Mouse (Mus musculus) spleen, postnatal 10 days (tissue): ENCODE measurements around the gene Mb.

Source experiments
- DNase-seq, 2 experiments: peaks; one replicate each; pipeline ENCODE4 v3.0.0; 2021 to 2022; ENCODE audit warnings: low spot score in 2 of 2

Gene Mb

DNA sequence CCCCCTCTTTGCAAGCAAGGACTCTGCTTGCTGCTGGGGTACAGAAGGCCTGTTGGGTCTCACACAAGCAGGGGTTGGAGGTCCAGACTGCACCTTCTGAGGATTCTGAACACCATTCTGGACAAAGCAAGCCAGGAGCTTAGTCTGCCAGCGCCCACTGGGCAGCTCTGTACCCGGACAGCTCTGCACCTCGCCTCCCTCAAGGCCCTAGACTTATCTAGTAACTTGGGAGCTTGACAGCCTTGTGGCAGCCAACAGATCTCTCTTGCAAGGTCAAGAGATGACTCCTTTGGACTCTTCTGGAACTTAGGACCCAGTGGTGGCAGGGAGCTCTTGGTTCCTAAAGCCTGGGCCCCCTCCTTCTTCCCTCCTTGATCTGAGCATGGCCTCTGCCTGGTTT, 23.4 kb downstream of the Mb start:
- DNase-seq, result no peak

DNA sequence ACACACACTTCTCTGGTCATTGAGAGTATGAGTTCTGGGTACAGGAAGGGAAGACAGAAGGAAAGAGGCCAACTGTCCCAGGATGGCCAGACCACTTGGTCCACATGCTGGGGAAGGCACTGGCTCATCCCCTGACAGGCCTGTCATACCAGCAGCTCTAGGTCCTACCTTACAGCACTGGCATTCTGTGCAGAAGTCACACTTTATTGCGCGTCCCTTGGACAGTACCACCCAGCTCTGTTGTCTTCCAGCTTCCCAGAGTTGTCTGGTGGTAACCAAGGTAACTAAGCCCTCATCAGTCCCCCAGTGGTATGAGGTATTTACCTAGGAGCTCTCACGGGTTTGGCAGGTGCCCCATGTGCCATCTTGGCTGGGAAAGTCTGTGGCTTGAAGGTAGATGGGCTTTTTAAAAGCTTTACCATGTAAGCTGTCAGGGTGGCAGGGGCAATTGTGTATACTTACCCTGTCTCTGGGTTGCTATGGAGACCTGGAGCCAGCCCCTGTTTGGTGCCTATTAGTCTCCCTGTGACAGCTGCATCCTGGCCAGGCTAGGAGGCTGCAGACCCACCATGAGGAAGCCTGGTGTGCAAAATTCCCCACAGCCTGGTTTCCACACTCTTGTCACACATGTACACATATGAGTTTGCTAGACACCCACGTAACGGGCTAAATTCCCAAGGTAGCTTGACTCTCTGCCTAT, 24.4 kb downstream of the Mb start:
- no peak for DNase-seq

DNA sequence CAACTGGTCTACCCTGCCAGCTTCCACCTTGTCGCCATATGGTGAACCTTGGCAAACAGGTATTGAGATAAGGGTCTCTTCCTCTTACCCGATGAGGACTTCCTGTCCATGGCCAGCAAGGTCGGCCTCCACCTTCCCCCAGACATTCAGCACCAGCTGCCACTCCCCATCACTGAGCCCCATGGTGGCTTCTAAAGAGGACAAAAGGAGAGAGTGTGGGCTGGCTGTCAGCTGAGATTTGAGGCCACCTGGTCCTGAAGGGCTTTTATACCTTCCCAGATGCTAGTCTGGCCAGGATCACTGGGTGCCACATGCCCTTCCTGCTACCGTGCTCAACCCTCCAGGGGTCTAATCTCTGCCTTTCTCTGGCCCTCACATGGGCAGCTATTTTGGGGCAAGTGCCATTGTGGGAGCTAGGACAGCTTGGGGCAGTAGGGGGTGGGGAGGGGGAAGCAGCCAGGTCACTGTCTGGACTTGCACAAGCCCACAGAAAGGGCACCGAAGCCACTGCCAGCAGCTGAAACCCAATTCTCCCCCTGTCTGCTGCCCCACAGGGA, 28.0 kb downstream of the Mb start:
- DNase-seq, result no peak

DNA sequence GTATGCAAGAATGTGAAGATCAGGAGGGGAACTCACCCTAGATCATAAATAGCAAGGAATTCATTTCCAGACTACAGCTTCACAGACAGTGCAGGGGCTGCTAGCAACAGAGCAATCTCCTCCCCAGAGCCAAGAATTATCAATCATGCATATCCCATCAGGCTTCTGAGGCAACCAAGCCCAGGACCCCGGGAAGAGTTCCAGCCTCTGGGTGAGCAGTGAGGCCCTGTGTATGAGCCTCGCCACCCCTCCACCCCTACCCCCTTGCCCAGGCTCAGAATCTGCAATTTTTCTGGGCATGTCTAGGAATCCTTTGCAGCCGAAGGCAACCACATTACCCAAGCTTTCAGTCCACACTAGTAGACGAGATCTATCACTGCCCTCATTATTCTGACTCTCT, 28.6 kb downstream of the Mb start:
- DNase-seq, result no peak

DNA sequence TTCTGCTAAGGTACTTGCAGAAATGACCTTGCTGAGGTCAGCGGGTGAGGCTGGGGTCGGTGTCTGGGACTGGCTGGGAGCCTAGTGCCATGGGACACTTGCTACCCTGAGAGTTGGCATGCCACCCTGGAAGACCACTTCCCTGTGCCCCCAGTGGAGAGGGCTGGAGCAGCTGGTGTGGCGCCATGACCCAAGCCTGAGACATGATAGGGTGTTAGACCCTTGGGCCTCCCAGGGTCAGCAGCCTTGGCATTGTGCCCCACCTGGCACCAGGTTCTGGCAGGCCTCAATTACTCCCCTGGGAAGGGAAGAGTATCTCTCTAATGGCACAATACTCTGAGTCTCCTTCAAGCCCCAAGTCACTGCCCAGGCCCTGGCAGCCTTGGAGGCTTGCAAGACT, 29.4 kb downstream of the Mb start:
- no peak for DNase-seq

DNA sequence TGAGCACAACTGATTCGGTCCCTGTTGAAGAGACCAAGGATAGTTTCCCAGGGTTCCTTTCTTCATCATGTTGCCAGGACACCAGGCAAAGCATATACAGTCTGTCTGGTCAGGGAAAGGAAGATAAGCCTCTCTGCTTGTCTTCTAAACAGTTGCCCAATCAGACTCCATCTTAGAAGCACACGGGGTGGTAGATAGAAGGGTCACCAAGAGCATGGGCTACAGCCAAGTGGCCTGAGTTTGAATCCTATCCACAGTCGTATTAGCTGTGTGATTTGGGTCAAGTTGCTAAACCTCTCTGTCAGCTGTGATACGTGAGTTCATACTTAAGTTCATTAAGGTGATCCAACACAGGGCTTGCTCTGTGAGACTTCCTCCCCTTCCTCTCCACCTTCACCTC, 30.3 kb downstream of the Mb start:
- DNase-seq, result no peak

DNA sequence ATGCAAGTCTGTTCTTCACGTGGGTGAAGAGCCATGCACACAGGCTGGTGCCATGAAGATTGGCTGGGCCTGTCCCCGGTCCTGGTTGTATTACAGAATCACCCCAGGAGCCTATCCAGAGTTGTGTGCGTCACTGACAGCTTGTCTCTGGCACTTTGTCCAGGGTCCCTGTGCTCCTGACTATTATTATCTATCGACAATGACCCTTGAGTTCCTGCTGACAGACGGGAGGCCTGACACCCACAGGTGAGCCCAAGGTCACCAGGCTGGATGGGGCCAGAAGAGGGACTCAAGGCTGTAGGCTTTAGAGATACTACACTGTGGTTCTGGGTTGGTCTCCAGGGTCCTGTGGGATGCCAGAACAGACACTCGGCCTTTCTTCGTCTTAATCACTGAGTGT, 30.9 kb downstream of the Mb start:
- no peak for DNase-seq

DNA sequence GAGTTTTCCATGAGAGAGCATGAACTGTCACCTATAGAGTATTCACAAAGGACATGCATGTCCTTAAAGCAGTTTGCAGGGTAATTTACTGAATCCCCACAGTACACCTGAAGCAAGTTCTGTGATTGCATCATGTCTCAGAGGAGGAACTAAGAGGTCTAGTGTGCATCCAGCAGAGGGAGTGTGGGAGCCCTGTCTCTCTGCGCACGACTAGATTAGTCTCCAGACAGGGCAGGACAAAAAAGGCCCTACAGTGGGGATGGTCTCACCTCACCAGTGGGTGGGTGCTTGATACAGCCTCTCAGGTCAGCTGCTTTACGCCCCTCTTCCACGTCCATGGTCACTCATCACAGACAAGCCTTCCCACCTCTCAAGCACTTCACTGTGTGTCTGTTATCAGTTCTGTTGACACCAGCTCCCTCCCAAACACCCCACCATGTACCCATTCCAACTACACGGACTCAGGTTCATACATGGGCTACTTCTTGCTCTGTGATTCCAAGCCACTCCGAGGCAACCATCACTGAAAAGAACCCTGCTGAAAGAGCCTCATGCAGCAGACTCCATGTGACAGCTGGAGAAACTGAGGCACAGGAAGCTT, 31.6 kb downstream of the Mb start:
- DNase-seq, result no peak

DNA sequence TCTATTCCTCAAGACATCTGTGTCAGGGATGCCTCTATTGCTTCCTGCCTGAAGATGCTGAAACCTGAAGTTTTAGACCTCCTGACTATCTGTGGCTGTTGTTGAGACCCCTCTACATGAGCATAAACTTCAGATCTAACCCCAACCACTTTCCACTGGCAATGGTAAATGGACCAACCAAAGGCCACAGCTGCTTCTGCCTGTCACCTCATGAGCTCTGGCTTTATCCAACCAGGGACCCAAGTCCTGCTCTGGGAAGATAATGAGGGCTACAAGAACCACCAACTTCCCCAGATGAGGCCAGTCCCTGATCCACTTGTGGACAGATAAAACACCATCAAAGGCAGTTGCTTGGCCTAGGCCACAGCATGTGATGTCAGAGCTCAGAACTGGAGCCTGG, 32.6 kb downstream of the Mb start:
- no peak for DNase-seq

DNA sequence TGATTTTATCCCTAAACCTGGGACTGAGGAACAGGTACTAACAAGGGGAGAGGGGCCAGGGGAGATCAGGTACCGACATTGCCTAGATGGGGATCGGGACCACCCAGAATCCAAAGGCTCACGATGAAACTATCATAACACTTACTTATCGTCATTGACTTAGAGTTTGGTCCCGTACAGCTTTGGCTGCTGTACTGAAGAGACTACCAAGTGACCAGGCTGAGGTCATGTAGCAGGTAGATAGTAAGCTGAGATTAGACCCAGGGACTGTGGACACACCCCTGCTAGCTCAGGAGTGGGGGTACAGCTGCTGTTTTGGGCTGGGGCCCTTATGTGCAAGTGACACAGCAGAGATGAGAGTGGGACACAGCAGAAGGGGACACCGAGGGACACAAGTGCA, 34.0 kb downstream of the Mb start:
- DNase-seq, result no peak

DNA sequence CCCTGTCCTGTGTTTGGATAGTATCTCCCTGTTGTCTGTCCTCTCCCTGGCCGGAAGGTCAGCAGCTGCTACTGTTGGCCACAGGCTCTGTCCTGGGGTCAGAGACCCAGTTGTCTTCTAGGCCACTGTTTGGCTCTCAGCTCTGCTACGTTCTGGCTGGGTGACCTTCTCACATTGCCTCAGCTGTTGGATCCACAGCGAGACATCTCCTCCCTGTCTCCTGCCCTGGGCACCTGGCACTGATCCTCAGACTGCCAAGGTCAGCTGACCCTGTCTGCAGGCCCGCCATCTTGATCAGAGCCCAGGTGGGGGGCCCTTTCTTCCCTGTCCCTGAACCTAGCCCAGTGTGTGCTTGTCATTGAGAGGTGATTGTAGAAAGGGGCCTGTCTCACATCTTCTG, 35.5 kb downstream of the Mb start:
- DNase-seq, result no peak

DNA sequence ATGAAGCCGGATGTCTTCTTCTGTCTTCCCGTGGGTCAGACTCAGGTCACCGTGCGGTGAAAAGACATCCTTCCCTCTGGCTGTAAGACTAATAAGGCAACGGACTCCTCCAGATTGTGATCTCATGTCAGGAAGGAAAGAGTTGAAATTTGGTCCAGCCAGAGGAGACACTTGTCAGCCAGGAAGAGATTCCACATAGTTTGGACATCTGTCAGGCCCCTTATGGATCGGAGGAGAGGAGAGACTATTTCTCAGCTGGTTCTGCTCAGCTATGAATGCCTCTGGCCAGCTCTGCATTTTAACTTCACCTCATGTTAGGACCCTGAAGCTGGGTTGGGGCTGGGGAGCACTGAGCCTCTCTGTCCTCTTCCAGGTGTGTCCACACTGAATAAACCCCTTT, 36.0 kb downstream of the Mb start:
- DNase-seq, result no peak

DNA sequence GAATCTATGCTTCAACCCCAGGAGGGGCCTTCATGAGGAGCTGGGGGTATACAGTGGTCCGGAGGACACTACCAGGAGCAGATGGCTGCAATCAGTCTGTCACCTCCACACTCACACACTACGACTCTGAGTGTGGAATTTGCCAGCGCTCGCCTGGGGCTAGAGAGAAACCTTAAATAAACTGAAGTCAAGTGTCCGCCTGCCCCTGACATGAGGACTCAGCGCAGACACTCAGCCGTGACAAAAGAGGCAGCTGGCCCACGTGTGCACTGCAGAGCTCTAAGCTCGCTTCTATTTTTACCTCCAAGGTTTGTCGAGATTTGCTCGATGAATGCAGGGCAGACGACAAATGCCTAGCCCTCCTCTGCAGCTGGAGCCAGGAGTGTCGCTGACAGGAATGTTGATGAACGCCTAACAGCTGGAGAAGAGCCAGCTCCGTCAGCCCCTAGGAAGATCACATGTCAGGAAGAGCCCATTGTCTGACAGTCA, 36.7 kb downstream of the Mb start:
- DNase-seq, result no peak

DNA sequence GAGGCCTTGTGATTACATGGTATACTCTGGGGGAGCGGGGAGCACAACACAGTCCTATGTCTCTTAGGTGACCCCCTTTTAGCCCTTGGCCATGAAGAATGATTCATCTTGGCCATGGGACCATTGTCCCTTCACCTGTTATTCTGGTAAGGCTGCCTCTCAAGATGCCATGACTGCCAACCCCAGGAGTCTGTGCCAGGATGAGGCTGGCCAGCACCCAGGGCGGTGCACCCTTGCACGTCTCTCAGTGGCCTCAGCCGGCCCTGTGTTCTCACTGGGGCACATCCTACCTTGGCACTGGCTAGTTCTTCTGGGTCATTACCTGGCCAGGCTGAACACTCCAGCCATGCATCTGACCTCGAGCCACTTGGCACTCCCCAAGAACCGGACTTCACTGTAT, 41.6 kb downstream of the Mb start:
- DNase-seq, result no peak

DNA sequence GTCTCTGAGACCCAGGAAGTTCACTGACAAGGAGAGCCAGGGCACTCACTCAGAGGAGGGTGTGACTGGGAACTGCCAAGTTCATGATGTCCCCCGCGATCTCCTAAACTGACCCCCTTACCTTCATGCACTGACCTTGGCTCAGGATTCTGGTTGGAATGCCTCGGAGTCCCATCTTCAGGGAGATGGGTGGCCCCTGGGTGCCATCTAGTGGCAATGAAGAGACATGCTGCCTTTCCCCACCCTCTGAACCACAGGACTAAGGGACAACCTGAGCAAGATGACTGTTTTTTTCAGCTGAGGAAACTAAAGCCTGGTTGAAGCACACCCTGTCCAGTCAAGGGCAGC, 46.6 kb downstream of the Mb start:
- no peak for DNase-seq

DNA sequence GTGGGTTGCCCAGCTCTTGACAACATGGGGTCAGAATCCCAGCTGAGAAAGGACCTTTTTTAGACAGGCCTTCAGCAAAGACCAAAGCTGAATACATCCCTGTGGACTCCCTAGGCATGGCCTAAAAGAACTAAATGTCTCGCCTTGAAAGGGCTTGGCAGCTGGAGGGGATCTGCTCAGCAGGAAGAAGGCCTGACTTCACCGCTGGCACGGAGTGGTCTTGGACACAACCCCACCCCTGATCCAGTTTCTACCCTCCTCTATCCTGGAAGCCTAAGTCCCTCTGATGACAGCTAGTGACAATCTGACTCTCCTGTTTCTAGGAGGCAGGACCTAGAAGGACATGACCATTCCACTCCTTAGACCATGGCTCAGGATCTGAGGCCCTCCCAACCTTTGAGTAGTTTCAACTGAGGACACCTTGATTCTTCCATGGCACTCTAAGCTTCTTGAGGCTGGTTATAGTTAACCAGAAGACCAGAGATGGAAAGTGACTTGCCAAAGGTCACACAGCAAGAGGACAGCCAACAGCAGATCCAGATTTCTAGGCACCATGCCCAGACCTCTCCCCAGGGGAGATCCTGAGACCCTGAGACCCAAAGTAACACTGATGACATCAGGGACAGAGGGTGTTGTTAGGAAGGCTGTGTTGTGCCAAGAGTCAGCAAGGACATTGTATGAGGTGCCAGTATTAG, 47.1 kb downstream of the Mb start:
- no peak for DNase-seq

DNA sequence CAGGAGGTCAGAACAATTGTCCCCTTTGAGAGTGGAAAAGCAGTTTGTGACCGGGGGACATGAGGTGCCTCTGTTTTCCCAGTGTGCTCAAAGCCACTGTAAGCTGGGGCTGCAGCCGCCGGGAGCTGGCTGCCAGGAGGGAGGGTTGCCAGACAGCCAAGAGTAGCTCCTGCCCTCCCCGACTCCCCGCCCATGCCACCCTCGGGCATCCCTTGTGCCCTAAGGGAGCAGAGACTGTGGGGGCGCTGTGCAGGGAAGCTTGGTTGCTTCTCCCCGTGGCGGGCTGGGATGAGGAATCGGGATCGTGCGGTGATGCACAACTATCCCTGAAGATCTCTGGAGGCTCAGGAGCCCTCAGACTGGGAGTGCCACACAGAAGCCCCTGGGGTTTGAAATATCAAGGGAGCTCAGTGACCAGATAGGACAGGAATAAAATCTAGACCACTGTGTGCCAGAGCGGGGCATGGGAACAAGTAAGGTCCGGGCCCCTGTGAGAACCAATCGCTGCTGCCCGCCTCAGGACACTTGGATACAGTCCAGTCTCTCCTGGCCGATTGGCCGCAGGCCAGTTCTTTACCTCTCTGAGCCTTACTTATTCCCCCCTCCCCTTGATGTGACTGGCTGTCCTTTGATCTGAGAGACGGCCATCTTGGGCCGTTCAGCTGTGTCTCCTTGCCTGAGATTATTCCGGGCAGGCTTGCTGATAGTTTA, 51.4 kb downstream of the Mb start:
- no peak for DNase-seq

DNA sequence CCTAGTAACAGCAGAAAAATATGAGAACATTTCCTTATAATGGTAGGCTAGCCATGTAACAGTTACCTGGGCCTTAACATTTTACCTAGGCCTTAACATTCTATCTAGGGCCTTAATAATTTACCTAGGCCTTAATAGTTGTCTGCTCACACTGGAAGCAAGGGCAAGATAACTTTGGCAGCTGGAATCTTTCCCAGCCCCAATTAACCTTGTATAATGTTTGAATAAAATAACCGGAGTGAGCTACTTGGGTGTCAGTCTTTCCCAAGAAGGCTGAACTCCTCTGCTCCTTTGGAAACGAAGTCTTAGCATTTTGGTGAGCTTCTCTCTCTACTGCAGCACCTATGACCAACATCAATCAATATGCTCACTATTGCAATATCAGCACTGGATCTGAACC, 52.4 kb downstream of the Mb start:
- DNase-seq, result no peak

DNA sequence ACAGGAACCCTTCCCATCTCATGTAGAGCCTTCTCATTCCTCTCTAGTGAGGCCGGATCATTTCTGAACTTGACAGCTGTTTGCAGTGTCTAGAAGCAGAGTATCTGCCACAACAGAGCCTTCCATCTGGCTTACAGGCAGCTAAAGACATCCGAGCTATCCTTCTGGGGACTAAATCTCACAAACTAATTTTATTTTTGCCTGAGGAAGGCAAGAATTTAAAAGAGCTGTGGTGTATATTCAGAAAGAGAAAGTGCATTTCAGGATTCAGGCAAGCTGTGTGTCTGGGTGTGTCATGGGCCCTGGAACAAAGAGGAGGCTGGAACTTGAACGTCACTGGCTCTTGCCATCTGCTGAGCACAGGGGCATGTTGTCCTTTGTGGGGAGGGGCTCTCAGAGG, 56.1 kb downstream of the Mb start:
- no peak for DNase-seq

DNA sequence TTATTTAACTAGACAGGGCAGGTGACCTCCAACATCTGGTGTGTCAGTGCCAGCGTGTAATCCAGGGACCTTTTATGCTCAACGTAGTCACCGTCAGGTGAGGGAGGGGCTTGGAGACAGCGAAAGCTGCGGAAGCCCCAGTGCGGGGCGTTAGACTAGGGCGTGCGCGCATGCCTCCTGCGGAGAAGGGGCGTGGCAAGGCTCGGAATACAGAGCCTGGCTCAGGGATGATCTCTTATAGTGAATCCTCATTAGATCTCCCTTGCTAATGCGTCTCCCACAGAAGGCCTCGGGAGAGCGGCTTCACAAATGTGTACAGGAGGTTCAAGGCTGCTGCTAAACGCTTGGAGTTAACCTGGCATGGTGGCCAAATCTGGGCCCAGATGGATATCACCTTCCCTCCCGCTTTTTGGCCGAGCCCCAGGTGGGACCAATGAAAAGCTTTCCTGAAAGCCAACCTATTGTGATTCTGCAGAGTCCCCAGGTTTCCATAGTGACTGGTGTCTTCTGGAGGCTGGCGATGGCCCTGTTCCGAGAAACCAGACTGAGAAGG, 62.9 kb downstream of the Mb start:
- no peak for DNase-seq

DNA sequence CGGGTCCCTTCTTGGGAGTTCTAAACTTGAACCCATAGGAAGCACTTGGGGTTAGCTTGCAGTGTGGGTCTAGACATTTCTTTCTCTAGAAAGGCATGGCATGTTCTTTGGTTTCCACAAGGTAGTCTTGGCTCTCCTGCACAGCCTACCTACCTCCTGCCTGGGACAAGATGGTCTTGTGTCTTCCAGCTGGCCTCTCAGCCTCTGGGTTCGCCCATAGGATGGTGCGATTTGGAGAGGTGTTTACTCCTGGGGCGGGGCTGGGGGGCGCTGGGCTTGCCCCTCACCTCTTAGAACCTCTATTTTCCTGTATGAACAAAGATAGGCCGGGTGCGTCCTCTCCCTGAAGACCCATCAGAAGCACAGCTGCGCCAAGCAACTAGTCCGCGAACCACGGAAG, 63.3 kb downstream of the Mb start:
- no peak for DNase-seq

DNA sequence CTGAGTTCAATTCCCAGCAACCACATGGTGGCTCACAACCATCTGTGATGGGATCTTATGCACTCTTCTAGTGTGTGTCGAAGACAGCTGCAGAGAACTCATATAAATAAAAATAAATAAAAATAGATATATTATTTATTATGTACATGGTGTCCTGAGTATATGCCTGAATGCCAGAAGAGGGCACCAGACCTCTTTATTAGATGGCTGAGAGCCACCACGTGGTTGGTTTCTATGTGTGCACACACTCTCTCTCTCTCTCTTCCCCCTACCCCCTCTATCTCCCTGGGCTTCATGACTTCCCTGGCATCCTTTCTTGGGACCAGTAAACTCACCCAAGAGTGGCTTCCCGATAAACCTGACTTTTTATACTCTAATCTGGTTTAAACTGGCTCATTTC, 67.7 kb downstream of the Mb start:
- DNase-seq, result no peak
